Mouse (Mus musculus): ENCODE results near the gene Col6a3.

Gene Col6a3

GRCm38 (mm10) chr1:90843836-90844235 is at the start of gene Col6a3:
Col6a3 (minus strand) TSS chr1:90843971.
- peak; percentile 66 for DNase-seq (ENCODE audit: extremely low read depth, insufficient read length, low spot score)

- DNase-seq (ENCODE audit: extremely low read depth, insufficient read length, low spot score) = no peak
Measured at GRCm38 (mm10) chr1:90885771-90886460, 42.1 kb upstream of the Col6a3 start.

- no peak for DNase-seq (ENCODE audit: extremely low read depth, insufficient read length, low spot score)
Measured at GRCm38 (mm10) chr1:90876486-90877270, 32.9 kb upstream of the Col6a3 start.

- no peak for DNase-seq (ENCODE audit: extremely low read depth, insufficient read length, low spot score)
Measured at GRCm38 (mm10) chr1:90875961-90876360, 32.2 kb upstream of the Col6a3 start.

- no peak for DNase-seq (ENCODE audit: extremely low read depth, insufficient read length, low spot score)
Measured at GRCm38 (mm10) chr1:90875371-90875770, 31.6 kb upstream of the Col6a3 start.

GRCm38 (mm10) chr1:90870581-90870980 is 26.8 kb upstream of the Col6a3 start:
- no peak for DNase-seq (ENCODE audit: extremely low read depth, insufficient read length, low spot score)

- peak; percentile 50 for DNase-seq (ENCODE audit: extremely low read depth, insufficient read length, low spot score)
Measured at GRCm38 (mm10) chr1:90866734-90867133, 23.0 kb upstream of the Col6a3 start.

- DNase-seq (ENCODE audit: extremely low read depth, insufficient read length, low spot score) = no peak
Measured at GRCm38 (mm10) chr1:90855880-90856279, 12.1 kb upstream of the Col6a3 start.

- peak; percentile 38 for DNase-seq (ENCODE audit: extremely low read depth, insufficient read length, low spot score)
Measured at GRCm38 (mm10) chr1:90849836-90850235, 6.1 kb upstream of the Col6a3 start.

- no peak for DNase-seq (ENCODE audit: extremely low read depth, insufficient read length, low spot score)
Measured at GRCm38 (mm10) chr1:90845206-90845605, 1.4 kb upstream of the Col6a3 start.

- DNase-seq (ENCODE audit: extremely low read depth, insufficient read length, low spot score) = peak; percentile 70
Measured at GRCm38 (mm10) chr1:90842789-90843587, 783 bp downstream of the Col6a3 start.

GRCm38 (mm10) chr1:90840250-90840649 is 3.5 kb downstream of the Col6a3 start:
- DNase-seq (ENCODE audit: extremely low read depth, insufficient read length, low spot score) = peak; percentile 48

GRCm38 (mm10) chr1:90838657-90839056 is 5.1 kb downstream of the Col6a3 start:
- DNase-seq (ENCODE audit: extremely low read depth, insufficient read length, low spot score) = peak; percentile 77

GRCm38 (mm10) chr1:90838221-90838620 is 5.5 kb downstream of the Col6a3 start:
- peak; percentile 71 for DNase-seq (ENCODE audit: extremely low read depth, insufficient read length, low spot score)

- DNase-seq (ENCODE audit: extremely low read depth, insufficient read length, low spot score) = no peak
Measured at GRCm38 (mm10) chr1:90836178-90836740, 7.5 kb downstream of the Col6a3 start.

- DNase-seq (ENCODE audit: extremely low read depth, insufficient read length, low spot score) = peak; percentile 77
Measured at GRCm38 (mm10) chr1:90834701-90835100, 9.1 kb downstream of the Col6a3 start.

- no peak for DNase-seq (ENCODE audit: extremely low read depth, insufficient read length, low spot score)
Measured at GRCm38 (mm10) chr1:90830006-90830405, 13.8 kb downstream of the Col6a3 start.

GRCm38 (mm10) chr1:90813226-90813625 is 30.5 kb downstream of the Col6a3 start:
- DNase-seq (ENCODE audit: extremely low read depth, insufficient read length, low spot score) = no peak

- DNase-seq (ENCODE audit: extremely low read depth, insufficient read length, low spot score) = no peak
Measured at GRCm38 (mm10) chr1:90808930-90809329, 34.8 kb downstream of the Col6a3 start.

GRCm38 (mm10) chr1:90803104-90803503 is 40.7 kb downstream of the Col6a3 start:
- peak; percentile 51 for DNase-seq (ENCODE audit: extremely low read depth, insufficient read length, low spot score)

- no peak for DNase-seq (ENCODE audit: extremely low read depth, insufficient read length, low spot score)
Measured at GRCm38 (mm10) chr1:90801067-90801466, 42.7 kb downstream of the Col6a3 start.

All from 3134 (cell line).